Mouse (Mus musculus) bone marrow macrophage, adult 2 months (primary cell): ENCODE measurements around the gene Slc8a3.

Experiments
- CTCF ChIP-seq: IDR thresholded peaks from 2 replicates; pipeline ENCODE4 v1.5.1; 2012; ENCODE audit warnings: low read depth, mild to moderate bottlenecking, low read length, moderate library complexity
- POLR2A ChIP-seq: IDR thresholded peaks from 2 replicates; pipeline ENCODE4 v1.6.1; 2012; ENCODE audit warnings: mild to moderate bottlenecking, low read depth, low read length, borderline replicate concordance

DNA sequence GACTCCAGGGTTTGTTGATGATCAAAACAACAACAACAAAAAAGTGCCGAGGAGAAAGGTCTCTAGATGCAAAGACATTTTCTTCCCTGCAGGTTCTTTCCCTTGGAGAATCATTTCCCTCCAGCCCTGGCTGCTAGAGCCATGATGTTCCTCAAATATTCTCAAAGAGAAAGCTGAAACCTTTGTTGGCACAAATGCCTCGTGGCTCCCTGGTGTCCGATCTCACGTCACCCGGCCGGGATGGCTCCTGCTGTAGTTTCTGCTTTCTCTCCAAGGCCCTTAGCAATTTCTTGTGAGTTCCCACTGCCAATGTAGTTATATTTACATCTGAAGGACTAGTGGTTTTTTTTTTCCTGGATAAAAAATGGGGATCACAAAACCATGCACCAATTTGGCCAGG, 87.6 kb downstream of the Slc8a3 start:
- TF ChIP-seq CTCF (no peak), POLR2A (no peak)
